Mouse (Mus musculus): ENCODE measurements at regions not wholly inside any gene's neighbourhood (a gene's known extent, or its start where the extent isn't known, plus 50 kb on each side); places are given as distances from the start of the nearest gene placed in this dataset.

- TF ChIP-seq POLR2A (IDR thresholded peaks at IDR 0.05; ENCODE audit: insufficient read length, low read depth) = no peak
- TF ChIP-seq CEBPB (IDR thresholded peaks at IDR 0.05; ENCODE audit: insufficient read depth, poor library complexity, severe bottlenecking) = no peak
- TF ChIP-seq MYOG (IDR thresholded peaks at IDR 0.05; ENCODE audit: control insufficient read depth in 1 of 3, insufficient read depth in 1 of 3, insufficient read length in 2 of 3, low read depth in 2 of 3) = no peak
- TF ChIP-seq REST (IDR thresholded peaks at IDR 0.05; ENCODE audit: insufficient read depth, insufficient read length) = no peak
- no peak for TF ChIP-seq E2F4 (IDR thresholded peaks at IDR 0.05; ENCODE audit: insufficient read depth)
- no peak for TF ChIP-seq POLR2AphosphoS2 (IDR thresholded peaks at IDR 0.05; ENCODE audit: insufficient read length, low read depth)
- no peak for TF ChIP-seq USF1 (IDR thresholded peaks at IDR 0.05; ENCODE audit: low read depth)
- no peak for TF ChIP-seq TCF12 (IDR thresholded peaks at IDR 0.05; ENCODE audit: insufficient read depth, poor library complexity, severe bottlenecking)
- TF ChIP-seq MAX (IDR thresholded peaks at IDR 0.05; ENCODE audit: low read depth) = no peak
Measured at GRCm38 (mm10) chr1:152275011-152275410, 111.5 kb downstream of the Tsen15 start.
